Mouse (Mus musculus) midbrain, postnatal 0 days (tissue): ENCODE measurements around the gene Atp8b2. TPM values are rescaled to one million over a fixed set of nuclear protein-coding genes. Genes with fewer than 3 reads are reported as not detected.

Source experiments
- ATAC-seq: fragments of 200-750 bp; cut with Nextera tagmentation; 2 replicates; pipeline ENCODE4 v1.8.0; 2017; ENCODE audit warnings: moderate number of reproducible peaks, mild to moderate bottlenecking, moderate TSS enrichment, moderate library complexity; ENCODE audit not compliant: low FRiP score
- DNase-seq: peaks from one replicate; pipeline ENCODE4 v3.0.0-alpha.2; 2015; ENCODE audit warnings: low spot score
- H3K27ac ChIP-seq: fragments of 300-500 bp; sonication (generic); 2 replicates; pipeline ENCODE4 v1.5.1; 2014; ENCODE audit warnings: low read depth, mild to moderate bottlenecking, low read length, mixed read lengths
- H3K27me3 ChIP-seq: fragments of 300-500 bp; sonication (generic); 2 replicates; pipeline ENCODE4 v1.6.1; 2014; ENCODE audit warnings: low read length, control low read depth, mixed read lengths; ENCODE audit not compliant: insufficient read depth
- H3K36me3 ChIP-seq: fragments of 300-500 bp; sonication (generic); 2 replicates; pipeline ENCODE4 v1.6.1; 2014; ENCODE audit warnings: low read length, control low read depth, mixed read lengths; ENCODE audit not compliant: insufficient read depth
- H3K4me1 ChIP-seq: fragments of 300-500 bp; sonication (generic); 2 replicates; pipeline ENCODE4 v1.6.1; 2014; ENCODE audit warnings: mild to moderate bottlenecking, control low read depth, antibody characterized with exemption, low read length, mixed read lengths; ENCODE audit not compliant: insufficient read depth
- H3K4me2 ChIP-seq: fragments of 300-500 bp; sonication (generic); 2 replicates; pipeline ENCODE4 v1.6.1; 2014; ENCODE audit warnings: low read depth, mild to moderate bottlenecking, low read length, mixed read lengths; ENCODE audit not compliant: poor library complexity, severe bottlenecking
- H3K4me3 ChIP-seq: fragments of 300-500 bp; sonication (generic); 2 replicates; pipeline ENCODE4 v1.5.1; 2014; ENCODE audit warnings: low read depth, mild to moderate bottlenecking, low read length, moderate library complexity
- H3K9ac ChIP-seq: fragments of 300-500 bp; sonication (generic); replicated peaks from 2 replicates; pipeline ENCODE4 v1.6.1; 2014; ENCODE audit warnings: mild to moderate bottlenecking, low read length, moderate library complexity, mixed read lengths; ENCODE audit not compliant: poor library complexity, severe bottlenecking
- H3K9me3 ChIP-seq: fragments of 300-500 bp; sonication (generic); 2 replicates; pipeline ENCODE4 v1.6.1; 2016; ENCODE audit warnings: low read length, control low read depth
- CTCF ChIP-seq: IDR thresholded peaks from 2 replicates; pipeline ENCODE4 v1.5.1; 2016; ENCODE audit warnings: antibody characterized with exemption, mild to moderate bottlenecking
- WGBS: fragments of 180-500 bp; shearing (Covaris S2); extraction: QIAGEN DNeasy Blood & Tissue Kit; methylation state at CpG from one replicate; pipeline ENCODE4 v1.1.7; 2014; 5-methylcytosine and 5-hydroxymethylcytosine counted together
- polyA plus RNA-seq: library from polyadenylated mRNA; unstranded; fragments of >200 nt; fragmentation: Nextera tagmentation; extraction: Ambion mirVana; gene quantifications from 2 replicates; pipeline ENCODE4 v1.2.1, GENCODE M21; 2015
- total RNA-seq: library from RNA; depleted of rRNA; stranded (reverse); fragments of >200 nt; gene quantifications from 2 replicates; pipeline ENCODE4 v1.2.3, GENCODE M21; 2014

Gene Atp8b2
- total and polyA plus RNA-seq, 2 experiments from 2014 or later, result 7.9 to 95.4 TPM

GRCm38 (mm10) chr3:89997791-89998495 lies 34.6 kb upstream of the Atp8b2 start:
- DNase-seq, result peak; percentile 2
- TF ChIP-seq CTCF, result no peak

GRCm38 (mm10) chr3:89994807-89995515 lies 31.7 kb upstream of the Atp8b2 start:
- WGBS, result 91% methylated on average over 5 of the region's 5 CpGs
- no peak overlapping the region for H3K27ac ChIP-seq
- no peak overlapping the region for H3K4me2 ChIP-seq
- ATAC-seq (no peak), DNase-seq (no peak)
- 0 out of 2 replicates have a peak, but pooled peaks cover 5% of the 10 kb centered on the region for H3K4me1 ChIP-seq
- no peaks in the 10 kb centered on the region for H3K9me3 ChIP-seq
- H3K9ac ChIP-seq, result no peak overlapping the region
- no peaks in the 10 kb centered on the region for H3K27me3 ChIP-seq
- H3K4me3 ChIP-seq, result no peak overlapping the region
- H3K36me3 ChIP-seq, result peaks cover 2% of the 10 kb centered on the region; the same call in 1 of the 2 replicates
- TF ChIP-seq CTCF, result peak; percentile 21; the same call in 1 of the 2 replicates

More at GRCm38 (mm10) chr3:89997791-89998495, 34.6 kb upstream of the Atp8b2 start:
- Histone ChIP-seq H3K27me3 (no peaks in the 10 kb centered on the region), H3K27ac (peak overlapping the region; percentile 87; the same call in 1 of the 2 replicates), H3K4me3 (peak overlapping the region; percentile 64), H3K4me1 (0 out of 2 replicates have a peak, but pooled peaks cover 5% of the 10 kb centered on the region), H3K36me3 (peaks cover 21% of the 10 kb centered on the region), H3K9me3 (no peaks in the 10 kb centered on the region), H3K9ac (peak overlapping the region; percentile 85), H3K4me2 (peak overlapping the region; percentile 89)
- ATAC-seq, result peak; percentile 45; the same call in 1 of the 2 replicates
- 9% methylated on average over 22 of the region's 23 CpGs for WGBS

- DNase-seq (no peak), ATAC-seq (no peak)
- H3K9me3 ChIP-seq, result no peaks in the 10 kb centered on the region
- H3K4me1 ChIP-seq, result no peaks in the 10 kb centered on the region
- H3K4me2 ChIP-seq, result no peak overlapping the region
- H3K27ac ChIP-seq, result no peak overlapping the region
- H3K9ac ChIP-seq, result no peak overlapping the region
- no peak overlapping the region for H3K4me3 ChIP-seq
- TF ChIP-seq CTCF, result no peak
- H3K27me3 ChIP-seq, result no peaks in the 10 kb centered on the region
- 92% methylated on average over 4 of the region's 4 CpGs for WGBS
- H3K36me3 ChIP-seq, result no peaks in the 10 kb centered on the region
These were observed 24.5 kb upstream of the Atp8b2 start for GRCm38 (mm10) chr3:89987822-89988221.

GRCm38 (mm10) chr3:89987211-89987610 lies 23.9 kb upstream of the Atp8b2 start:
- Histone ChIP-seq H3K9ac (no peak overlapping the region), H3K27ac (no peak overlapping the region), H3K27me3 (no peaks in the 10 kb centered on the region), H3K36me3 (no peaks in the 10 kb centered on the region), H3K9me3 (no peaks in the 10 kb centered on the region), H3K4me1 (no peaks in the 10 kb centered on the region), H3K4me3 (no peak overlapping the region), H3K4me2 (no peak overlapping the region)
- DNase-seq, result no peak
- TF ChIP-seq CTCF, result no peak
- 62% methylated on average over 3 of the region's 3 CpGs for WGBS
- no peak for ATAC-seq

DNA sequence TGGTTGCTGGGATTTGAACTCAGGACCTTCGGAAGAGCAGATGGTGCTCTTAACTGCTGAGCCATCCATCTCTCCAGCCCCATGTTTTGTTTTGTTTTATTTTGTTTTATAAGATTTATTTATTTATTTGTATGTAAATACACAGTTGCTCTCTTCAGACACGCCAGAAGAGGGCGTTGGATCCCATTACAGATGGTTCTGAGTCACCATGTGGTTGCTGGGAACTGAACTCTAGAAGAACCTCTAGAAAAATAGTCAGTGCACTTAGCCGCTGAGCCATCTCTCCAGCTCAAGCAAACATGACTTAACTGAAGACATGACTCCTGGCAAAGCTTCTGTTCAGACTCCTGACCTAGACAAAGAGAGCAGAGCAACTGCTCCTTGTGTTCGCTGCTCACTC lies 19.1 kb upstream of the Atp8b2 start:
- no peak for TF ChIP-seq CTCF
- Histone ChIP-seq H3K27ac (no peak overlapping the region), H3K4me2 (no peak overlapping the region), H3K9ac (no peak overlapping the region), H3K4me3 (no peak overlapping the region), H3K4me1 (no peaks in the 10 kb centered on the region), H3K36me3 (no peaks in the 10 kb centered on the region), H3K9me3 (no peaks in the 10 kb centered on the region), H3K27me3 (no peaks in the 10 kb centered on the region)
- WGBS, result 71% methylated on average over 5 of the region's 5 CpGs
- DNase-seq, result no peak
- ATAC-seq, result no peak

GRCm38 (mm10) chr3:89976859-89977258 lies 13.6 kb upstream of the Atp8b2 start:
- Histone ChIP-seq H3K9me3 (no peaks in the 10 kb centered on the region), H3K36me3 (no peaks in the 10 kb centered on the region), H3K27me3 (no peaks in the 10 kb centered on the region), H3K4me1 (no peaks in the 10 kb centered on the region), H3K27ac (no peak overlapping the region), H3K4me3 (no peak overlapping the region), H3K9ac (no peak overlapping the region), H3K4me2 (no peak overlapping the region)
- no peak for TF ChIP-seq CTCF
- ATAC-seq, result no peak
- DNase-seq, result no peak
